Mouse (Mus musculus): ENCODE data around the gene Mbd6.

- TF ChIP-seq EP300 (IDR thresholded peaks at IDR 0.05; ENCODE audit: insufficient read depth, low read depth, low read length) = no peak
- no peak for TF ChIP-seq CTCF (IDR thresholded peaks at IDR 0.05)
These were observed 25.2 kb downstream of the Mbd6 start for GRCm38 (mm10) chr10:127263631-127264030.

Measured in heart, adult 2 months (tissue).